Mouse (Mus musculus): ENCODE data around the gene Nme3. TPM values are rescaled to one million over a fixed set of nuclear protein-coding genes. Genes with fewer than 3 reads are reported as not detected.

Nme3 gene
- total RNA-seq, 2 experiments from 2014 or later = 60.1 to 63.7 TPM

DNA sequence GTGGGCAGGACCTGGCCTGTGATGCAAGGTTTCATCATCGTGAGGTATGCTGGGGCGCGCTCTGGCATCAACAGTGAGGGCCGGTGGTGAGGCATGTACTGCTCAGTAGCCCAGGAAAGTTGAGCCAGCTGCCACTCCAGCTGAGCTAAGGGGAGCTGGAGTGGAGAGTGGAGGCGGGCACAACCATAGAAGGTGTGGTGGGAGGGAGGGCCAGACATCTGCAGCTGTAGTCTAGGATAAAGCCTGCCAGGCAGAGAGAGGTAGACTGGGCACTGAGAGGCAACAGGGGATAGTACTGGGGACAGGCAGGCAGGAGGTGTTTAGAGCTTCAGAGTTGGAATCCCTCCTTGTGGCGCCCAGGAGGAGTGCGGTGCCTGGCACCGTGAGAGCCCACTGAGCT lies 36.2 kb upstream of the Nme3 start:
- DNase-seq (ENCODE audit: low spot score in 2 of 2) = no peak
- TF ChIP-seq CTCF (conservative IDR thresholded peaks at IDR 0.05) = no peak
- no peak overlapping the region for H3K27ac ChIP-seq
- H3K4me3 ChIP-seq = no peak overlapping the region

DNA sequence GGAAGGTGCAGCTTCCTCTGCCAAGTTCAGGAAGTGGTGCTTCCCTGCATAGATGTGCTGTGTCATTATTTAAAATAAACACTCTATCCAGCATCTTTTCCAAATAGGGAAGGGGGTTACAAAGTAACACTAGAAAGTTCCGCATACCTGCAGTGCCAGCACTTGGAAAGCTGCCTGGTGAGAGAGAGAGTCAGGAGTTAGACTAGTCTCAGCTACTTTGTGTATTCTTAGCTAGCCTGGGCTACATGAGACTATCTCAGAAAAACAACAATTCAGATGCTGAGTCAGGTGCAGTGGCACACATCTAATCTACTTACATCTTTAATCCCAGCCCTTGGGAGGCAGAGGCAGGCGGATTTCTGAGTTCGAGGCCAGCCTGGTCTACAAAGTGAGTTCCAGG lies 34.5 kb upstream of the Nme3 start:
- Histone ChIP-seq H3K4me3 (no peak overlapping the region), H3K27ac (no peak overlapping the region)
- no peak for DNase-seq (ENCODE audit: low spot score in 2 of 2)
- TF ChIP-seq CTCF (conservative IDR thresholded peaks at IDR 0.05) = no peak

DNA sequence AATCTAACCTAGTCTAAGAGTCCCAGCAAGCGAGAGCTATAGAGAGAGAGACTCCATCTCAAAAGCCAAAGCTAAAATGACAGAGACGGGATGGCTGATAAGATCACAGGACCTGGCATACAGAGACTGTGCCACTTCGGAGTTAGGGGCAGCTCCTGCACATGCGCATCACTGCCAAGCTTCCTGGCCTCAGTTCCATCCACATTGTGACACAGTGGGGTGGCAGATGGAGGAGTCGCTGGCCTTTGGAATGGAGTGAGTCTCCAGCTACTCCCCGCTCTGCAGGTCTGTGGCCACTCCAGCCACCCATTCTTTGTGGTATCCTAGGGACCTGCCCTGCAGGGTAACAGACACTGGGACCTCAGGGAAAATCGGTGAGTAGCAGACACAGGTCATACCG lies 30.5 kb upstream of the Nme3 start, which contains the start of gene Igfals:
TSS of gene Igfals (plus strand) at position 222 of the 400 bp plus-strand sequence.
- H3K27ac ChIP-seq = peak within 1 kb of the TSS; percentile 82; the same call in 1 of the 2 replicates
- no peak within 1 kb of the TSS for H3K4me3 ChIP-seq
- no peak for DNase-seq (ENCODE audit: low spot score in 2 of 2)

DNA sequence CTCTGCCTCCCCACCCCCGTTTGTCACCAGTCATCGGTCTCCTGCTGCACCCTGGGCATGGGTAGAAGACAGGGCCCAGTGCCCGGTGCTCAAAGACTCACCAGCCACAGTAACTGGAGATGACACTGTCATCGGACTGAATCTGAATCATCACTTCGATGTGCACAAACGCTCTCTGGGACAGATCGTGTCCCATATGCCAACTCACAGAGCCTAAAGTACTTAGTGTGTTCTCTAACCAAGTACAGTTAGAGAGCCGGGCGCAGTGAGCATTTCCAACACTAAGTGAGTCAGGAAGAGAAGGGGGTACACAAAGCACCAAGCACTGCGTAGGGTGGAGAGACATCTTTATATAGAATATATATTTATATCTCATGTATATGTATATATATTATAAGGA lies 28.4 kb upstream of the Nme3 start:
- DNase-seq (ENCODE audit: low spot score in 2 of 2) = peak in 1 of 2 experiments; percentile 49
- Histone ChIP-seq H3K4me3 (no peak overlapping the region), H3K27ac (peak overlapping the region; percentile 82)
- no peak for TF ChIP-seq CTCF (conservative IDR thresholded peaks at IDR 0.05)

More for the DNA sequence above, 30.5 kb upstream of the Nme3 start, which contains the start of gene Igfals:
- TF ChIP-seq CTCF (conservative IDR thresholded peaks at IDR 0.05) = no peak

DNA sequence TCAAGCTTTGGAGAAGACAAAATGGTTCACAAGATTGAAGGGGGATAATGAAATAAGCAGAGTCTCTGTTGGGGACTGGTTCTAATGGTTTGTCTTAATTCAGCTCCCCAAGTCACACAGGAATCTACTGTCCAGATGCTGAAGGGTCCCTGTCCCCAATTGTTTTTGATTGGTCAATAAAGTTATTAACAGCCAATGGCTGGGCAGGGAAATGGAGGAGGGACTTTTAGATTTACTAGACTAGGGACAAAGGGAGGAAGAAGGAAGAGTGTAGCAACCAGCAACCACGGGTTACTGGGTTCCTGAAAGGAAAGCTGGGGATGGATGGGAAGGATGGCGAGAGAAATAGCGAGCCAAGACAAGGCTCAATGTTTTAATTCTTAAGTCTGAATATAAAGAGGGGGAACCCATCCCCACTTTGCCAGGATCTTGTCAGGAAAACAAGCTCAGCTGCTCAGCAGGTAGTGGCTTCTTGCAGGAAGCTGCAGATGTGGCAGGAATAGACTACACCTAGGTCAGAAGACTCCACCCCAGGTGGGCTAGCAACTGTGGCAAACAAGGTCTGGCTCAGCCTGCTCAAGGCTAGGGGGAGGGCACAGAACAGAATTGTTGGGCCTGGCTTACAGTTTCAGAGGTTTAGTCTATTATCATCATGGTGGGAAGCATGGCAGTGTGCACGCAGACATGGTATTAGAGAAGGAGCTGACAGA lies 22.4 kb upstream of the Nme3 start:
- TF ChIP-seq CTCF (conservative IDR thresholded peaks at IDR 0.05) = no peak
- Histone ChIP-seq H3K4me3 (no peak overlapping the region), H3K27ac (no peak overlapping the region)
- no peak for DNase-seq (ENCODE audit: low spot score in 2 of 2)

DNA sequence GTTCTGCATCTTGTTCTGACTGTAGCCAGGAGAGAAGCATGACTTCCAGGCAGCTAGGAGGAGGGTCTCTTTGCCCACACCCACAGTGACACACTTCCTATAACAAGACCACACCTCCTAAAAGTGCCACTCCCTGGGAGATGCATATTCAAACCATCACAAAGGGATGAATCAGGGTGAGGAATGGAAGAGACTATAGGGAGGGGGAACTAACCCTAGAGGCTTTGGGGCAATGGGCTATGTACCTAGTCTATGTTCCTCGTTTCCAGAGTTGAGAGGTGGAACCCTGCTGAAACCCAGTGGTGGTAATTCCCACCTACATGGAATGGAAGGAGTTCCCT lies 21.9 kb upstream of the Nme3 start:
- no peak for TF ChIP-seq CTCF (conservative IDR thresholded peaks at IDR 0.05)
- no peak overlapping the region for H3K4me3 ChIP-seq
- no peak overlapping the region for H3K27ac ChIP-seq
- DNase-seq (ENCODE audit: low spot score in 2 of 2) = no peak

DNA sequence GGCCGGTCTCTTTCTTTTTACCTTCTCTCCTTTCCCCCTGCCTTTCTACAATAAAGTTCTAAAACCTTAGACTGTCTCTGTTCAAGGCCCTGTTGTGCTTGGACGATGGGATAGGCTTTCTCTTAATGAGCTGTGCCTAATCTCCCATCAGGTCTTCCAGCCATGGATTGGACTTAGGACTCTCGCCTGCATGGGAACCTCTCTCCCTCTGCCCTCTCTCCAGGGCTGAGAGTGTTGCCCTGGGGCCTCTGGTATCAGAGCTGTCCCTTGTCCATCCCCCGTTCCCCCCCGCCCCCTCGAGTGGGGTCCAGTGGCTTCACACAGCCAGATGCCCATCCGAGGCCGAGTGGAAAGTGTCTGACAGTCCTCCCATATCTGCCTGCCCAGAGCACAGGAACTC lies 21.3 kb upstream of the Nme3 start:
- no peak overlapping the region for H3K4me3 ChIP-seq
- no peak for TF ChIP-seq CTCF (conservative IDR thresholded peaks at IDR 0.05)

DNA sequence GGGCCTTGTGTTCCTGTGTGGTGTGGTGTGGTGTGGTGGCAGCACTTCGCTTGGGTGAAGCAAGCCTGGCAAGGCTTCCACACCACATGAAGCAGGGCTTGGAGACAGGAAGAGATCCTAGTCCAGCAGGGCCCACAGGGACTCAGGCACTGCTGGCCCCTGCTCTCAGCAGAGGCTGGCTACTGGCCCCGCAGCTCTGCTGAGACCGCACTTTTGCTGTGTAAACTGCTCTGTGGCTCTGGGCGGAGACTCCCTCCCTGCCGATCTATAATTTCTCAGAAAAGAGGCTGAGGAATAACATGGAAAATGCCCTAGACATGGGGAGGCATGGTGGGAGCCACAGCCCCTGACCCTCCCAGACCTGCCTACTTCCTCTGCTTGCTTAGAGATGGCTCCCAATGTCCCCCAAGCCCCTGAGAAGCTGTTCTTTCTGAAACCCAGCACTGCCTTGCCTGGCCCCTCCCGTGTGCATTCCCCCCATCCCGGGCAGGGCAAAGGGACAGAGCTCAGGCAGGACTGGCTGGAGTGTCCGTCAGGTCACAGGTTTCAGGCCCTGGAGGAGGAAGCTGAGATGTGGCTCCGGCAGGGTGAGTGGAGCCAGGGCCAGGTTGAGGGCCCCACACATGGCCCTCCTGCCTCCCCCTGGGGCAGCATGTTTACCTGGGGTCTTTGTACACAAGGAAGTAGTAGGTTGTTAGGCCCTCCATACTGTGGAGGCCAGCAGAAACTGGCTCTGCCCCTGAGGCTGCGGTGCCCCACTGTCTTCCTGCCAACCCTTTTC lies 18.8 kb upstream of the Nme3 start:
- Histone ChIP-seq H3K27ac (no peak overlapping the region), H3K4me3 (no peak overlapping the region)
- no peak for TF ChIP-seq CTCF (conservative IDR thresholded peaks at IDR 0.05)

More for the DNA sequence above, 21.3 kb upstream of the Nme3 start:
- no peak overlapping the region for H3K27ac ChIP-seq
- no peak for DNase-seq (ENCODE audit: low spot score in 2 of 2)

DNA sequence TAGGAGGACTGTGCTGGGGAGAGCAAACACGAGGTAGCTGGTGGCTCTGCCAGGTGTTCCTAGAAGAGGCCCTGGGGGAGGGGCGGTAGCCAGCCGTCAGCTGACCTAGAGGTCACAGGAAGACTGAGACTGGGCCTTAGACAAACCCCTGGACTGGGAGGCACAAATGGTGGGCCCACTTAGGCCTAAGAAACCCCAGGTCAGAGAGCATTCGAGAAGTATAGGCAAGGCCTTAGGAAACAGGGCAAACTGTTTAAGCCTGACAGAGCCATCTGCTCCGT lies 18.2 kb upstream of the Nme3 start:
- no peak for DNase-seq (ENCODE audit: low spot score in 2 of 2)
- Histone ChIP-seq H3K27ac (no peak overlapping the region), H3K4me3 (no peak overlapping the region)
- TF ChIP-seq CTCF (conservative IDR thresholded peaks at IDR 0.05) = no peak

More for the DNA sequence above, 18.8 kb upstream of the Nme3 start:
- no peak for DNase-seq (ENCODE audit: low spot score in 2 of 2)

DNA sequence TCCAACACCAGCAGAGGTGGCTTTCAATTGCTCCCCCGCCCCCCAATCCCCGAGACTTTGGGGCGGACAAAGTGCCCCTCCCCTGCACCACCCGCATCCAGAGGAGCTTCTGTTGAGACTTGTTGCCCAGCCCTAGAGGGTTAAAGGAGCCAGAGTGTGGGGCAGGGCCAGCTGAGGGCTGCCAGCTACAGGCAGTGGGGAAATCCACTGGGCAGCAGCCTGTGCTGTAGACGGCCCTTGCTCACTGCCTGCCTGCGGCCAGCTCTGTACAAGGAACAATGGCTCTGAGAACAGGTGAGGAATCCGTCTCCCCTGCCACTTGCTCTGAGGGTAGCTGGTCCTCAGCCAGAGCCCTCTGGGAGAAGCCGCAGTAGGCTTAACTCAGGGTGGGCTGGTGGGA lies 17.8 kb upstream of the Nme3 start:
- no peak for TF ChIP-seq CTCF (conservative IDR thresholded peaks at IDR 0.05)
- DNase-seq (ENCODE audit: low spot score in 2 of 2) = no peak
- H3K27ac ChIP-seq = no peak overlapping the region
- H3K4me3 ChIP-seq = no peak overlapping the region

DNA sequence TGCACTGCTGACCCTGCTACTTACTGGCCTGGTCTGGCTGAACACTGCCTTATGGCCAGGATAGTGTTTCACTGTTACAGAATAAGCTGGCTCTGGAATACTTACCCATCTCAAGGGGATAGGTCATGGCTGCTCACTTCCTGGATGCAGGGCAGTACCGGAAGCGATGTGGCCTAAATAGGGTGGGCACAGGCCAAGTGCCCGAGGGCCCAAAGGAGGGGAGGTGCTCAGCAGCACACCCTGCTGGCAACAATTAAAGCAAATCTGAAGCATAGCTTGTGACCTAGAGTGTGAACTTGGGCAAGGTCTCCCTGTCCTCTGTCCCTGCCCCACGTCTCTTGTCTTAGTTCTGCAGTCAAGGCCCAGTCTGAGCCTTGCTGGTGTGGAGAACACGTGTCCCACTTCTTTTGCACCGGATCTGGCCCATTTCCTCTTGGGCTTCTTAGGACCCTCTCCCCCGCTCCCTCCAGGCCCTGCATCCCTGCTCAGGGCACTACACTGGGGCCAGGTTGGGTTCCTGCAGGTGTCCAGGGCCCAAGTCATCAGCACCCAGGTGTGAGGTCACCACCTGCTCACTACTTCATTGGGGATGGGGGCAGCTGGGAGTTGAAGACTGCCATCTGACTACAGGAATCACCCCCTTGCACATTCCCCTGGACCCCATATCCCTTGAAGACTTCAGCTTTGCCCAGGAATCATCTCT lies 14.4 kb upstream of the Nme3 start:
- H3K27ac ChIP-seq = no peak overlapping the region
- no peak overlapping the region for H3K4me3 ChIP-seq
- peak; percentile 77 for TF ChIP-seq CTCF (conservative IDR thresholded peaks at IDR 0.05)
- DNase-seq (ENCODE audit: low spot score in 2 of 2) = no peak

DNA sequence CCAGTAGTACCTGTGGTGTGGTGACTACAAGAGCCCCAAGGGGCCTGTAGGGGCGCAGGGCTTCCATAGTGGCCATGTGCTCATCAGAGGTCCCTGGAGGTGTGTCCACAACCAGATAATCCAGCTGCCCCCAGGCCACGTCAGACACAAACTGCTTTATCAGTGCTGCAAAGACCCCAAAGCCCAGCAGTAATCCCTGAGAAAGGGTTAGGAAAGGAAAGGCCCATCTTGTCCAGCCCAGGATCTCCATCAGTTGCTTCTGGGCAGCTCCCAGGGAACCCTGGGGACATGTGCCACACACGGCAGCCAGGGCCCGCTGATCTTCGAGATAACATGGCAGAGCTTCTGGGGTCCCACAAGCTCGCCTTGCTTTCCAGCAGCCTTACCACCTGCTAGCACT lies 11.9 kb upstream of the Nme3 start:
- no peak for DNase-seq (ENCODE audit: low spot score in 2 of 2)
- no peak for TF ChIP-seq CTCF (conservative IDR thresholded peaks at IDR 0.05)
- Histone ChIP-seq H3K4me3 (no peak overlapping the region), H3K27ac (no peak overlapping the region)

DNA sequence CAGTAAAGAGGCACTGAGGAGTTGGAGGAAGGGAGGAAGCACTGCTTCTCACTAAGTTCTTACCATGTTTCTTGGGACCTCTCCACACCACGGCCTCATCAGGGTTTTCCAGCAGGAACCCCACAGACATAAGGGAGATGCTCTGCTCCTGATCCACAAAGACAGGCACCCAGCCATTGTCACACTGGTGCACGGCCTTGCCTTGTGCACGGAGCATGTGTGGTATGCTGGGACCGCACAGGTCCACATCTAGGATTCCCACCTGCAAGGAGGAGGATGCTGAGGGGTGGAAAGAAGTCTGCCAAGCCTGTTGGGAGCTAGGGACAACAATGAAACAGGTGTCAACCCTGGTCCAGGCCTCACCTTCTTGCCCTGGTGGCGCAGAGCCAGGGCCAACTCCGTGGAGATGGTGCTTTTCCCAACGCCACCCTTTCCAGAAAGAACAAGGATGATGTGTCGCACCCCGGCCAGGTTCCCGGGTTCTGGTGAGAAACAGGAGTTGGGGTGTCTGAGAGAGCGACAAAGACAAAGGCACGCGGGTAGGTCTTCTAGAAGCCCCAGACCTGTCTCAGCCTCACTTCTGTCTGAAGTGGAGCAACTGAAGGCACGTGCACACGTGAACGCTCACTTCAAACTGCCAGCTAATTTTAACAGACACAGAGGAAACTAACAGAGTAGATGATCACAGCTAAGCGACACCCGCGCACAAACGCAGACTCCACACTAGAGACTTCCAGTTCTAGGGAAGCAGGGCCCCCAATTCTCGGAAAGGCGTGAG lies 10.8 kb upstream of the Nme3 start:
- no peak for DNase-seq (ENCODE audit: low spot score in 2 of 2)
- TF ChIP-seq CTCF (conservative IDR thresholded peaks at IDR 0.05) = no peak
- H3K4me3 ChIP-seq = peak overlapping the region; percentile 94
- H3K27ac ChIP-seq = peak overlapping the region; percentile 39; the same call in 1 of the 2 replicates

All from layer of hippocampus, adult 2 months (tissue).